Mouse (Mus musculus): ENCODE measurements around the gene Slc24a3.

GRCm38 (mm10) chr2:145420967-145421888 lies 253.7 kb downstream of the Slc24a3 start:
- TF ChIP-seq CTCF (IDR thresholded peaks at IDR 0.05; ENCODE audit: insufficient read depth, low read length) (no peak), POLR2A (IDR thresholded peaks at IDR 0.05; ENCODE audit: borderline replicate concordance, extremely low read depth, low read depth, low read length) (no peak)
